Mouse (Mus musculus): ENCODE data around the gene Gm20489.

GRCm38 (mm10) chrX:101273410-101273809 is 4.6 kb upstream of the Gm20489 start:
- TF ChIP-seq CTCF (IDR thresholded peaks at IDR 0.05; ENCODE audit: extremely low read depth, insufficient read depth, low read length) (no peak), POLR2A (IDR thresholded peaks at IDR 0.05; ENCODE audit: extremely low read depth, insufficient read depth, low read length) (no peak)
